Mouse (Mus musculus): Measurements from ENCODE around the gene 9230112D13Rik. TPM values are rescaled to one million over a fixed set of nuclear protein-coding genes. Genes with fewer than 3 reads are reported as not detected.

Gene 9230112D13Rik
- polyA plus RNA-seq, 2 experiments = not detected

- H3K4me3 ChIP-seq (replicated peaks; ENCODE audit: low read length) = no peak overlapping the region
- H3K27ac ChIP-seq (replicated peaks; ENCODE audit: low read depth, low read length) = no peak overlapping the region
- H3K9ac ChIP-seq (ENCODE audit: low read depth, low read length, severe bottlenecking) = no peak overlapping the region
- no peaks in the 10 kb centered on the region for H3K36me3 ChIP-seq (ENCODE audit: control insufficient read depth, insufficient read depth, low read length)
- H3K27me3 ChIP-seq (ENCODE audit: control insufficient read depth, insufficient read depth, low read length) = no peaks in the 10 kb centered on the region
- H3K4me2 ChIP-seq (replicated peaks; ENCODE audit: low read depth, low read length, severe bottlenecking) = no peak overlapping the region
- no peak for TF ChIP-seq POLR2A (IDR thresholded peaks at IDR 0.05; ENCODE audit: borderline replicate concordance, extremely low read depth, insufficient read depth, insufficient read length)
- no peaks in the 10 kb centered on the region for H3K9me3 ChIP-seq (ENCODE audit: control insufficient read depth, low read length)
- ATAC-seq (ENCODE audit: low FRiP score, low read depth) (no peak), DNase-seq (ENCODE audit: low spot score) (no peak)
- peaks cover 7% of the 10 kb centered on the region; the same call in 1 of the 2 replicates for H3K4me1 ChIP-seq (ENCODE audit: control insufficient read depth, insufficient read depth, low read length)
- WGBS = 87% methylated on average over 5 of the region's 5 CpGs
Observed at GRCm38 (mm10) chr14:34515860-34516259, 6.7 kb downstream of the 9230112D13Rik start.

GRCm38 (mm10) chr14:34514120-34514519, 8.5 kb downstream of the 9230112D13Rik start:
- no peak for DNase-seq (ENCODE audit: low spot score)
- ATAC-seq (ENCODE audit: low FRiP score, low read depth) = no peak
- Histone ChIP-seq H3K27me3 (ENCODE audit: control insufficient read depth, insufficient read depth, low read length) (no peaks in the 10 kb centered on the region), H3K4me3 (replicated peaks; ENCODE audit: low read length) (no peak overlapping the region), H3K4me1 (ENCODE audit: control insufficient read depth, insufficient read depth, low read length) (peaks cover 7% of the 10 kb centered on the region; the same call in 1 of the 2 replicates), H3K27ac (replicated peaks; ENCODE audit: low read depth, low read length) (no peak overlapping the region), H3K36me3 (ENCODE audit: control insufficient read depth, insufficient read depth, low read length) (no peaks in the 10 kb centered on the region), H3K4me2 (replicated peaks; ENCODE audit: low read depth, low read length, severe bottlenecking) (no peak overlapping the region), H3K9ac (ENCODE audit: low read depth, low read length, severe bottlenecking) (no peak overlapping the region), H3K9me3 (ENCODE audit: control insufficient read depth, low read length) (no peaks in the 10 kb centered on the region)
- WGBS = 28% methylated on average over 6 of the region's 6 CpGs
- TF ChIP-seq POLR2A (IDR thresholded peaks at IDR 0.05; ENCODE audit: borderline replicate concordance, extremely low read depth, insufficient read depth, insufficient read length) = no peak

- Histone ChIP-seq H3K4me3 (replicated peaks; ENCODE audit: low read length) (no peak overlapping the region), H3K9ac (ENCODE audit: low read depth, low read length, severe bottlenecking) (no peak overlapping the region), H3K9me3 (ENCODE audit: control insufficient read depth, low read length) (no peaks in the 10 kb centered on the region), H3K36me3 (ENCODE audit: control insufficient read depth, insufficient read depth, low read length) (no peaks in the 10 kb centered on the region), H3K4me2 (replicated peaks; ENCODE audit: low read depth, low read length, severe bottlenecking) (no peak overlapping the region), H3K27me3 (ENCODE audit: control insufficient read depth, insufficient read depth, low read length) (no peaks in the 10 kb centered on the region), H3K4me1 (ENCODE audit: control insufficient read depth, insufficient read depth, low read length) (peaks cover 19% of the 10 kb centered on the region; the same call in 1 of the 2 replicates), H3K27ac (replicated peaks; ENCODE audit: low read depth, low read length) (no peak overlapping the region)
- ATAC-seq (ENCODE audit: low FRiP score, low read depth) (no peak), DNase-seq (ENCODE audit: low spot score) (no peak)
- no peak for TF ChIP-seq POLR2A (IDR thresholded peaks at IDR 0.05; ENCODE audit: borderline replicate concordance, extremely low read depth, insufficient read depth, insufficient read length)
- 80% methylated on average over 4 of the region's 4 CpGs for WGBS
Observed at GRCm38 (mm10) chr14:34512602-34513001, 10.0 kb downstream of the 9230112D13Rik start.

GRCm38 (mm10) chr14:34511901-34512300, 10.7 kb downstream of the 9230112D13Rik start:
- H3K9me3 ChIP-seq (ENCODE audit: control insufficient read depth, low read length) = no peaks in the 10 kb centered on the region
- no peak for TF ChIP-seq POLR2A (IDR thresholded peaks at IDR 0.05; ENCODE audit: borderline replicate concordance, extremely low read depth, insufficient read depth, insufficient read length)
- H3K4me2 ChIP-seq (replicated peaks; ENCODE audit: low read depth, low read length, severe bottlenecking) = no peak overlapping the region
- no peaks in the 10 kb centered on the region for H3K27me3 ChIP-seq (ENCODE audit: control insufficient read depth, insufficient read depth, low read length)
- peaks cover 19% of the 10 kb centered on the region; the same call in 1 of the 2 replicates for H3K4me1 ChIP-seq (ENCODE audit: control insufficient read depth, insufficient read depth, low read length)
- no peaks in the 10 kb centered on the region for H3K36me3 ChIP-seq (ENCODE audit: control insufficient read depth, insufficient read depth, low read length)
- H3K9ac ChIP-seq (ENCODE audit: low read depth, low read length, severe bottlenecking) = no peak overlapping the region
- DNase-seq (ENCODE audit: low spot score) (peak; percentile 15), ATAC-seq (ENCODE audit: low FRiP score, low read depth) (no peak)
- no peak overlapping the region for H3K27ac ChIP-seq (replicated peaks; ENCODE audit: low read depth, low read length)
- H3K4me3 ChIP-seq (replicated peaks; ENCODE audit: low read length) = no peak overlapping the region
- WGBS = 66% methylated on average over 11 of the region's 11 CpGs

- TF ChIP-seq POLR2A (IDR thresholded peaks at IDR 0.05; ENCODE audit: borderline replicate concordance, extremely low read depth, insufficient read depth, insufficient read length) = no peak
- DNase-seq (ENCODE audit: low spot score) (no peak), ATAC-seq (ENCODE audit: low FRiP score, low read depth) (0 out of 2 replicates have a peak, but pooled peaks have one; percentile 17)
- no peaks in the 10 kb centered on the region for H3K9me3 ChIP-seq (ENCODE audit: control insufficient read depth, low read length)
- H3K4me1 ChIP-seq (ENCODE audit: control insufficient read depth, insufficient read depth, low read length) = peaks cover 16% of the 10 kb centered on the region
- WGBS = 35% methylated on average over 7 of the region's 7 CpGs
- H3K4me2 ChIP-seq (replicated peaks; ENCODE audit: low read depth, low read length, severe bottlenecking) = no peak overlapping the region
- H3K36me3 ChIP-seq (ENCODE audit: control insufficient read depth, insufficient read depth, low read length) = no peaks in the 10 kb centered on the region
- no peaks in the 10 kb centered on the region for H3K27me3 ChIP-seq (ENCODE audit: control insufficient read depth, insufficient read depth, low read length)
- no peak overlapping the region for H3K9ac ChIP-seq (ENCODE audit: low read depth, low read length, severe bottlenecking)
- no peak overlapping the region for H3K4me3 ChIP-seq (replicated peaks; ENCODE audit: low read length)
- no peak overlapping the region for H3K27ac ChIP-seq (replicated peaks; ENCODE audit: low read depth, low read length)
Observed at GRCm38 (mm10) chr14:34508842-34509439, 13.7 kb downstream of the 9230112D13Rik start.
